Mouse (Mus musculus): ENCODE results near the gene Pcsk7.

DNA sequence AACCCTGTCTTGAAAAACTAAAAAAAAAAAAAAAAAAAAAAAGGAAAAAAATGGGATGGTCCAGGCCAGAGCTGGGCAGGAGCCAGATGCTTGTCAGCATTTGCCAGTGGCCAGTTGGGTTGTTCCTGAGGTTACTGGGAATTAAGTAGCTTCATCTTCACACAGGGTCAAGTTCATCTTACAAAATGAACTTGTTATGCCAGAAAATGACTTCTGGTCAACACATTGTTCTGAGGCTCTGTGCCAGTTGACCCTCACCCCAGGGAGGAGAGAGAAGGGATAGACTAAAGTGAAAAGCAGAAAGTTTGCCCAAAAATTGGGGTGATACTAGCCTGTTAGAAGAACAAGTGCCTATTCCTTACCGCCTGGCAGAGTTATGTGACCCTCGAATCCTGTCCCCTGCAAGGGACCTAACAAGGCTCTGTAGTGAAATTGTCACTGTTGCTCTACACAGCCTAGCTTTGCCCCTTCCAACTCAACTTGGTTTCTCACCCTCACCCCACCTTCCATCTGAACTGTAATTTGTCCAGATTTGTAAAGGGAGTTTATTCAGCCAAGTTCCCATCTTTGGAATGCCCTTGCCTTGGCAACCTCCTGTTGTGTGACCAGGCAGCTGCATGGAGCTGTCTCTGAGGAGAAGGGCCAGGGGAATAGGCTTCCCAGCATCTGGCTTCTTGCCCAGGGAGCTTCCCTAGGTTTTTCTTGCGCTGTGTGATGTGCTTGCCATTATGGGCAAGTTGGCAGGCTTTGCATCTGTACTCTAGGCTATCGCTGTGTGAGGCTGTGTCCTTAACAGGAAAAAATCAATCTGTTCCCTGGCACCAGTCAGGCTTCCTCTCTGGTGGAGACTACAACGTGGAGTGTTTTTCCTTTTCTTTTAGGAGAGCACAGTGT is 11.0 kb downstream of the Pcsk7 start:
- TF ChIP-seq POLR2A (IDR thresholded peaks at IDR 0.05; ENCODE audit: insufficient read depth, low read depth, low read length) (no peak), CTCF (IDR thresholded peaks at IDR 0.05; ENCODE audit: insufficient read depth, low read depth, low read length) (no peak)

Measured in olfactory bulb, adult 2 months (tissue).